Mouse (Mus musculus): Measurements from ENCODE around the gene Dnah5.

- TF ChIP-seq POLR2A (IDR thresholded peaks at IDR 0.05; ENCODE audit: insufficient read depth, low read depth, low read length) (no peak), CTCF (IDR thresholded peaks at IDR 0.05) (no peak; the same call in none of the 2 replicates), EP300 (IDR thresholded peaks at IDR 0.05; ENCODE audit: insufficient read depth, low read depth, low read length) (no peak)
Measured at GRCm38 (mm10) chr15:28187472-28188360, 15.8 kb upstream of the Dnah5 start.
